Mouse (Mus musculus) embryonic facial prominence, embryonic 10.5 days (tissue): Measurements from ENCODE around the gene Smdt1. TPM values are rescaled to one million over a fixed set of nuclear protein-coding genes. Genes with fewer than 3 reads are reported as not detected.
"Not testable (repeated sequence)": the region's sequence is repeated elsewhere in the genome, so short reads cannot be mapped to it uniquely, and the experiment has no call there.

Experiments used
- DNase-seq: peaks from one replicate; pipeline ENCODE4 v3.0.0-alpha.2; 2017; ENCODE audit warnings: low spot score
- H3K27ac ChIP-seq: fragments of 300-500 bp; sonication (generic); replicated peaks from 2 replicates; pipeline ENCODE4 v1.5.1; 2016; ENCODE audit warnings: mild to moderate bottlenecking
- H3K27me3 ChIP-seq: fragments of 300-500 bp; sonication (generic); replicated peaks from 2 replicates; pipeline ENCODE4 v1.6.1; 2016; ENCODE audit warnings: low read depth, mild to moderate bottlenecking; ENCODE audit not compliant: poor library complexity, severe bottlenecking
- H3K36me3 ChIP-seq: fragments of 300-500 bp; sonication (generic); replicated peaks from 2 replicates; pipeline ENCODE4 v1.6.1; 2016; ENCODE audit warnings: mild to moderate bottlenecking, moderate library complexity
- H3K4me1 ChIP-seq: fragments of 300-500 bp; sonication (generic); 2 replicates; pipeline ENCODE4 v1.6.1; 2016
- H3K4me3 ChIP-seq: fragments of 300-500 bp; sonication (generic); 2 replicates; pipeline ENCODE4 v1.5.1; 2016; ENCODE audit warnings: mild to moderate bottlenecking, moderate library complexity
- H3K9me3 ChIP-seq: fragments of 300-500 bp; sonication (generic); 2 replicates; pipeline ENCODE4 v1.6.1; 2016; ENCODE audit warnings: mild to moderate bottlenecking
- WGBS: fragments of 180-500 bp; shearing (Covaris S2); methylation state at CpG from one replicate; pipeline ENCODE4 v1.1.7; 2016; 5-methylcytosine and 5-hydroxymethylcytosine counted together
- polyA plus RNA-seq: library from polyadenylated mRNA; unstranded; fragments of >200 nt; fragmentation: Nextera tagmentation; extraction: Ambion mirVana; gene quantifications from 2 replicates; pipeline ENCODE4 v1.2.1, GENCODE M21; 2016

Gene Smdt1
- polyA plus RNA-seq, 1 experiment from 2014 or later = 212 TPM

DNA sequence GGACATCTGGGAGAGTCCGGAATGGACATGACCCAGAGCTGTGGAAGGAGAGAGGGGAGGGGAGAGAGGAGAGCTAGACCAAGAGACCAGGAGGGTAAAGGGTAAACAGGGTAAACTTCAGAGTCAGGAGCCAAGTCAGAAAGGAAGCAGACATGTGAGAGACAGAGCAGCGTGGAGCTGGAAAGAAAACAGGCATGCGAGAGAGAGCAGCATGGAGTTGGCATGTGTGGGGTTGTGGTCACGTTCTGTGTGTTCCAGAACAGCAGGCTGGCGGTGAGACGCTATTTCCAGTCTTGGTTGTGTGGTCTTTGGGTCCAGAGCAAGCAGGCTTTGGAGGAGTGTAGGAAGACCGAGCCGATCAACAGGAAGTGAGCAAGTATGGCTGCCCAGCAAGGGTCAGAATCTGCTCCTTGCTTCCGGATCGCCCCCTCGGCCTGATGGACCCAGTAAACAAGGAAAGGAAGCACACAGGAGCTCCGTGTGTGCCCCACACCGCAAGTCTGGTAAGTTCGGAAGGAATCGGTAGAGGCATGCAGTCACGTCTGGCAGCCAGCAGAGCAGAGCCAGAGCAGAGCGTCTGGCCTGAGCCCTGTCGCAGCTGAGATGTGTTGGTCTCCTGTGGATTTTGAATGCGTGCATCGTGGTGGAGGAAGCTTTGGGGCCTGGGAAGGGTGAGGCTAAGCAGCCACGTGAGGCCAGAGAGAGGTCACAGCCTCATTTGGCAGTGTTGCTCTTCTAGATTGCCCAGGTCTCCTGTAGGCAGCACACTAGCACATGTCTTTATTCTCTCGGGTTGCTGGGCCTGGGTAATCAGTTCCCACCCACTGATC, 19.9 kb downstream of the Smdt1 start:
- no peaks in the 10 kb centered on the region for H3K36me3 ChIP-seq
- peak overlapping the region; percentile 37 for H3K27ac ChIP-seq
- H3K4me1 ChIP-seq = peaks cover 23% of the 10 kb centered on the region
- H3K9me3 ChIP-seq = no peaks in the 10 kb centered on the region
- DNase-seq = no peak
- no peak overlapping the region for H3K4me3 ChIP-seq
- H3K27me3 ChIP-seq = no peaks in the 10 kb centered on the region
- WGBS = 71% methylated on average over 22 of the region's 22 CpGs

GRCm38 (mm10) chr15:82361459-82362018, 22.8 kb downstream of the Smdt1 start:
- Histone ChIP-seq H3K36me3 (no peaks in the 10 kb centered on the region), H3K27ac (no peak overlapping the region), H3K9me3 (no peaks in the 10 kb centered on the region), H3K4me3 (no peak overlapping the region), H3K4me1 (peaks cover 15% of the 10 kb centered on the region), H3K27me3 (no peaks in the 10 kb centered on the region)
- WGBS = 73% methylated on average over 11 of the region's 11 CpGs
- DNase-seq = no peak

DNA sequence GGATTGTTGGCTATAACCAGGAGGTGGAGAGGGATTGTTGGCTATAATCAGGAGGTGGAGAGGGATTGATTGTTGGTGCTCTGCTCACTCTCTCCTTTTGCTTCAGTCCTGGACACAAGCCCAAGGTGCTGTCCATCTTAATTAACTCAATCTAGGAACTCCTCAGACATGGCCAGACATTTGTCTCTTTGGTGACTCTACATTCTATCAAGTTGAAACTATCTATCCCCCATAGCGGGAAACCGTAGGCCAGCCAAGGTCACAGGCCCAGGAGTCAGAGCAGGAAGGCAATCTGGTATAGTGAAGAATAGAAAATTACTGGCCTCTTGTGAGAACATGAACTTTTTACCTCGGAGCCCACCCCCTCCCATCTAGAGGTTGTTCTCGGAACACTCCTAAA, 23.5 kb downstream of the Smdt1 start:
- no peak for DNase-seq
- no peak overlapping the region for H3K27ac ChIP-seq
- H3K36me3 ChIP-seq = no peaks in the 10 kb centered on the region
- H3K9me3 ChIP-seq = no peaks in the 10 kb centered on the region
- H3K4me3 ChIP-seq = no peak overlapping the region
- H3K27me3 ChIP-seq = no peaks in the 10 kb centered on the region
- 94% methylated on average over 4 of the region's 4 CpGs for WGBS
- H3K4me1 ChIP-seq = peaks cover 15% of the 10 kb centered on the region

DNA sequence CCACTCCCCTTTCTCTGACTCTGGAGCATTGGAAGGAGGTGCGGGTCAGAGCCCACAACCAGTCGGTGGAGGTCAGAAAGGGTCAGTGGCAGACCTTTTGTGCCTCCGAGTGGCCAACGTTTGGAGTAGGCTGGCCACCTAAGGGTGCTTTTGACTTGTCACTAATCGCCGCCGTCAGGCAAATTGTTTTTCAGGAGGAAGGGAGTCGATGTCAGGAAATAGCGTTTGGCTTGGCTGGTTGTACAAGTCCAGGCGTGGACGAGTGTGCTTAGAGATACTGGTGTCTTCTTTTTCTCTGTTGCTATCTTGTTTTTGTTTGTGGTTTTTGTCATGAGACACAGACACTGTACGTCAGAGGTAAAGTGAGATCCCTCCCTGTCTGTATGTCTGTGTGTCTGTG, 25.0 kb downstream of the Smdt1 start:
- not testable (repeated sequence) for H3K4me1 ChIP-seq, H3K27ac ChIP-seq, H3K36me3 ChIP-seq, H3K4me3 ChIP-seq, H3K9me3 ChIP-seq, DNase-seq, H3K27me3 ChIP-seq
- WGBS = 80% methylated on average over 11 of the region's 12 CpGs

DNA sequence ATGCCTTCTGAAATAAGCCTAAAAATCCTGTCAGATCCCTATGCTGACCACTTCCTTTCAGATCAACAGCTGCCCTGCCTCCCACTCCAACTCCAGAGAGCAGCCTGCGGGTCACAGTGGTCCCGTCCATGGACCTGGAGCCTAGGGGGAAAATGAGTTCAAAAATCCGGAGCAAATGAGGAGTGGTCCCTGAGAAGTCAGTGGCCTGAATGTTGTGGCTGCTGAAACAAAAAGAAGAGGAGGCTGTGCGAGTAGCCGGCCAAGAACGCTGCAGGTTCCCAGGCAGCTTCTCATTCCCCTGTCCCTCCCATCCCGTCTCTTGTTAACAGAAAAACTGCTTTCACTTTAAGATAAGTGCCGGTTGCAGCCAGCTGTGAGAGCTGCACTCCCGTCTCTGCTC, 25.8 kb downstream of the Smdt1 start:
- not testable (repeated sequence) for H3K27ac ChIP-seq, H3K27me3 ChIP-seq, H3K9me3 ChIP-seq, H3K4me1 ChIP-seq, H3K4me3 ChIP-seq, DNase-seq, H3K36me3 ChIP-seq
- 9% methylated on average over 6 of the region's 9 CpGs for WGBS

- WGBS = 88% methylated on average over 4 of the region's 4 CpGs
- Histone ChIP-seq H3K27me3 (no peaks in the 10 kb centered on the region), H3K4me3 (no peak overlapping the region), H3K9me3 (no peaks in the 10 kb centered on the region), H3K27ac (no peak overlapping the region), H3K4me1 (peaks cover 1% of the 10 kb centered on the region; the same call in 1 of the 2 replicates), H3K36me3 (no peaks in the 10 kb centered on the region)
- no peak for DNase-seq
These were observed 29.4 kb downstream of the Smdt1 start for GRCm38 (mm10) chr15:82368146-82368545.

- H3K4me1 ChIP-seq = peaks cover 6% of the 10 kb centered on the region; the same call in 1 of the 2 replicates
- H3K36me3 ChIP-seq = no peaks in the 10 kb centered on the region
- 79% methylated on average over 1 of the region's 1 CpGs for WGBS
- no peak overlapping the region for H3K27ac ChIP-seq
- no peaks in the 10 kb centered on the region for H3K27me3 ChIP-seq
- no peaks in the 10 kb centered on the region for H3K9me3 ChIP-seq
- no peak for DNase-seq
- no peak overlapping the region for H3K4me3 ChIP-seq
These were observed 30.1 kb downstream of the Smdt1 start for GRCm38 (mm10) chr15:82368851-82369250.

DNA sequence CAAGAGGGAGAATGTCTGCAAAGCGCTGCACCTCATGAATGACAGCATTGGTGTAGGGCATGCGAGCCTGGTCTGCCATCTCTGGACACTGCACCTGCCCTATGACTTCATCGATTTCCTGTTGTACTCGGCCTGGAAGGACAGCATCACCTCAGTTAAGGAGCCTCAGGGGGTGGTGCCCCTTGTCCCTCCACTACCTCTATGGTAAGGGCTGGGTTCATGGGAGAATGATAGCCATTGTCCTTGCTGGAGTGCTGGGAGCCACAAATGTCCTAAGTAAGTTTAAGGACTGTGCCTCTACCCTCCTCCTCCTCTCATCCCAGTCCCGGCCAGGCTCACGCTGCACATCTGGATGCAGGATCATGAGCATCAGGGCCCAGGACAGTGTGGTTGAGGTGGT, 33.7 kb downstream of the Smdt1 start:
- Histone ChIP-seq H3K4me3 (no peak overlapping the region), H3K4me1 (peaks cover 18% of the 10 kb centered on the region; the same call in 1 of the 2 replicates), H3K27me3 (0 out of 2 replicates have a peak, but pooled peaks cover under 1% of the 10 kb centered on the region), H3K36me3 (no peaks in the 10 kb centered on the region), H3K9me3 (no peaks in the 10 kb centered on the region), H3K27ac (no peak overlapping the region)
- DNase-seq = no peak
- 84% methylated on average over 6 of the region's 6 CpGs for WGBS

GRCm38 (mm10) chr15:82372991-82373390, 34.2 kb downstream of the Smdt1 start:
- Histone ChIP-seq H3K27ac (no peak overlapping the region), H3K36me3 (no peaks in the 10 kb centered on the region), H3K4me1 (peaks cover 22% of the 10 kb centered on the region; the same call in 1 of the 2 replicates), H3K27me3 (0 out of 2 replicates have a peak, but pooled peaks cover 6% of the 10 kb centered on the region), H3K9me3 (no peaks in the 10 kb centered on the region), H3K4me3 (no peak overlapping the region)
- DNase-seq = no peak
- WGBS = 90% methylated on average over 5 of the region's 5 CpGs

GRCm38 (mm10) chr15:82374437-82374836, 35.7 kb downstream of the Smdt1 start:
- peaks cover 8% of the 10 kb centered on the region; the same call in 1 of the 2 replicates for H3K27me3 ChIP-seq
- DNase-seq = no peak
- H3K9me3 ChIP-seq = no peaks in the 10 kb centered on the region
- H3K36me3 ChIP-seq = no peaks in the 10 kb centered on the region
- WGBS = 86% methylated on average over 5 of the region's 5 CpGs
- peaks cover 35% of the 10 kb centered on the region for H3K4me1 ChIP-seq
- H3K4me3 ChIP-seq = no peak overlapping the region
- H3K27ac ChIP-seq = no peak overlapping the region

DNA sequence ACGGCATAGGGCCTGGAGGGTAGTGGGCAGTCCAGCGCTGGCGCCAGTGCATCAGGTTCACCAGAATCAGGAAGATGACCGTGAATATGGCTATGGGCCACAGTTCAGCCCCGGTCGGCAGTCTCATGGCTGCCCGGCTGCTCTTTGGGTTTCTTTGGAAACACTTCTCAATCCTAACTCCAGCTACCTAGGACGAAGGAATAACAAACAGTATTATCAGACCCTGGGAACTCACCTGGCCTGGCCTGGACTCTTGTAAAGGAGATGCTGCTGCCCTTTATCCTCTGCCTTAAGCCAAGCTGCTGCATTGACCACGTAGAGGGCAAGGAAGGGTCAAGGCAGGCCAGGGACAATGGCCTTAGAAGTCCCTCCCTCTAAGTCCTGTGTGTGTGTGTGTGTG, 37.1 kb downstream of the Smdt1 start:
- 0 out of 2 replicates have a peak overlapping the region, but pooled peaks have one; percentile 15 for H3K27ac ChIP-seq
- DNase-seq = no peak
- peaks cover 49% of the 10 kb centered on the region for H3K4me1 ChIP-seq
- WGBS = 84% methylated on average over 9 of the region's 9 CpGs
- no peak overlapping the region for H3K4me3 ChIP-seq
- H3K27me3 ChIP-seq = peaks cover 8% of the 10 kb centered on the region; the same call in 1 of the 2 replicates
- no peaks in the 10 kb centered on the region for H3K36me3 ChIP-seq
- H3K9me3 ChIP-seq = no peaks in the 10 kb centered on the region

DNA sequence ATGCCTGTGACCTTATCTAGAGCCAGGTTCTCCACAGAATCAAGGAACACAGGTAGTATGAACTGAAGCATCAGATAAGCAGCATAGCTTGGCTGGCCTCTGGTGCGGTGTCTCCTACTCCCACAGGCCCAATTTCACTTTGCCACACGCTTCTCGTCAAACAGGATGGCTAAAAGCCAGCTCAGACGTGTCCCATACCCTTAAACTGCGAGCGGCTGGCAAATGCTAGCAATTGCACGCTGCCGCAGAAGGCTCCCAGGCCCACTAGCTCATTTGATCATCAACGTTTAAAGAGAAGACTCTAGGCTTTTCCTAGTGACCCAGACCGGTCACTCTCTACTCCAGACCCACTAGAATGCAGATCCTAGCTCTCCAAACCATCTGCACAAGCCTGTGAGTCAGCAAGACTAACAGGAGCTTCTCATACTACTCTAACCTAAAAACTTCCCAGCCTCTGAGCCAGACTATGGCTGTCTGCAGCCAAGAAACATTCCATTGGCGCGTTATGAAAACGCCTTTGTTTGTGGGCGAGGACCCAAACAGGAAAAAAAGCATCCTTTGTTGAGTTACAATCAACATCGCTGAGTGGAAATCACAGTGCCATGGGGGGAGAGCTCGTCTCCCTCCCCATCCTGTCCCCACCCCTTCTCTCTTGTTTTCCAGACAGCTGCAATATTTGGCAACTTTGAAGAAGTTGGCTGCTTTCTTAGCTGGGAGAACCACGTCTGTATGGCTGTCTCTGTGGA, 37.8 kb downstream of the Smdt1 start:
- Histone ChIP-seq H3K4me1 (peaks cover 52% of the 10 kb centered on the region), H3K27me3 (peaks cover 8% of the 10 kb centered on the region; the same call in 1 of the 2 replicates), H3K9me3 (no peaks in the 10 kb centered on the region), H3K36me3 (no peaks in the 10 kb centered on the region), H3K4me3 (no peak overlapping the region), H3K27ac (peak overlapping the region; percentile 15)
- no peak for DNase-seq
- WGBS = 63% methylated on average over 17 of the region's 17 CpGs
